Mouse (Mus musculus): ENCODE data around the gene Slit1.

Gene Slit1

DNA sequence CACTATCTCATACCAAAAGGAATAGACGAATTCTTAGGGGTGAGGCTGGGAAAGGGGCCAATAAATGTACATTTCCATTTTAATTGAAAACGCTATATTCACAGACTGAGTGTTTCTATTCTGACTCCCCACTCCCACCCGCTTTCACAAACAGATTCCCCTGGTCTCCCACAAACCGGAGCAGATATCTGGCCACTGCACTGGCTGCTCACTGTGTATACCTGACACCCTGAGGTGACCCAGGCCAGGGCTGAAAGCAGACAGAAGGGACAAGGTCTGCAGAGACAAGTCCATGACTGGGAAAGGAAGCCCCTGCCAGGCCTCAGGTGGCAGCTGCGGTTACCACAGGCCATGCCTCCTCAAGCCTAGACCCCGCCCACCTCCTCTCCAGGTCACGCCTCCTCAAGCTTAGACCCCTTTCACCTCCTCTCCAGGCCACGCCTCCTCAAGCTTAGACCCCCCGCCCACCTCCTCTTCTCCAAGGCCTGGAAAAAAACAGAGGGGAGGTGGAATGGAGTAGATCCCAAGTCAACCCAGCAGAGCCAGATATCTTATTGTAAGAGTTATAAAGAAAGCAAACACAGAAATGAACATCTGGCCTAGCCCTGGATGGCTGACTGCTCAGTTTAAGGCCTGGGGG is 18.5 kb downstream of the Slit1 start:
- no peak for DNase-seq (ENCODE audit: low spot score)

DNA sequence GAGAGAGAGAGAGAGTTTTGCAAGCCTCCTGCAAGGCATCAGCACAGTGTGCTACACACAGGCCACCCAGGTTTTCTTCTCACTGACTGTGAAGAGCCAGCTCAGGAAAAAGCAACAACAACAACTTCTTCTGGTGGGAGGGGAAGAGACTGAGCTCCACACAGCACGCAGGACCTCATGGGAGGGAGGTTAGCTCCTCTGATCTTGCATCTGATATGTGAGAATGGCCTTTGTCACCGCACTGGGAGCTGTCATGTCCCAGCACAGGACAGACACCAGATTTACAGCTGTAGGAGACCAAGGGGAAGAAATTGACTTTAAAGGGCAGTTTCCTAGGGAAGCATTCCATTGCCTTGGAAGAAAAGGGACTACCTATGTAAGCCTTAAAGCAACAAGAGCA is 20.1 kb downstream of the Slit1 start:
- DNase-seq (ENCODE audit: low spot score), result no peak

DNA sequence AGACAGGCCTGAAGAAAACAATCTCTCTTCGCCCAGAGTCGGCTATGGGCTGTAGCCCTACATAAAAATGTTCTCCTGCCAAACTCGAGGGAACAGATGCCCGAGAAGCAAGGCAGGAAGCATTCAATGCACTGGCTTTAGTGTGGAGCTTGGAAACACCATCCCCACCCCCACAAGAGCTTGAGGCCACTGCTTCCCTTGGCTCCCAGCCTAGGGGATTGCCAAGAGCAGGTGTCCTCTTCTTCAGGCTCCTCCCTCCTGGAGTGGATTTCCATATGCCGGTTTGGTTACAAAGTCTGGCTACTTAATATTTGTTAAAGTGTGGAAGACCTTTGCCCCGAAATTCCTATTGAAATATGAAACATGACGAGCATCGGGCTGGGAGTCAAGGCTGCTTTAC is 24.0 kb downstream of the Slit1 start:
- no peak for DNase-seq (ENCODE audit: low spot score)

DNA sequence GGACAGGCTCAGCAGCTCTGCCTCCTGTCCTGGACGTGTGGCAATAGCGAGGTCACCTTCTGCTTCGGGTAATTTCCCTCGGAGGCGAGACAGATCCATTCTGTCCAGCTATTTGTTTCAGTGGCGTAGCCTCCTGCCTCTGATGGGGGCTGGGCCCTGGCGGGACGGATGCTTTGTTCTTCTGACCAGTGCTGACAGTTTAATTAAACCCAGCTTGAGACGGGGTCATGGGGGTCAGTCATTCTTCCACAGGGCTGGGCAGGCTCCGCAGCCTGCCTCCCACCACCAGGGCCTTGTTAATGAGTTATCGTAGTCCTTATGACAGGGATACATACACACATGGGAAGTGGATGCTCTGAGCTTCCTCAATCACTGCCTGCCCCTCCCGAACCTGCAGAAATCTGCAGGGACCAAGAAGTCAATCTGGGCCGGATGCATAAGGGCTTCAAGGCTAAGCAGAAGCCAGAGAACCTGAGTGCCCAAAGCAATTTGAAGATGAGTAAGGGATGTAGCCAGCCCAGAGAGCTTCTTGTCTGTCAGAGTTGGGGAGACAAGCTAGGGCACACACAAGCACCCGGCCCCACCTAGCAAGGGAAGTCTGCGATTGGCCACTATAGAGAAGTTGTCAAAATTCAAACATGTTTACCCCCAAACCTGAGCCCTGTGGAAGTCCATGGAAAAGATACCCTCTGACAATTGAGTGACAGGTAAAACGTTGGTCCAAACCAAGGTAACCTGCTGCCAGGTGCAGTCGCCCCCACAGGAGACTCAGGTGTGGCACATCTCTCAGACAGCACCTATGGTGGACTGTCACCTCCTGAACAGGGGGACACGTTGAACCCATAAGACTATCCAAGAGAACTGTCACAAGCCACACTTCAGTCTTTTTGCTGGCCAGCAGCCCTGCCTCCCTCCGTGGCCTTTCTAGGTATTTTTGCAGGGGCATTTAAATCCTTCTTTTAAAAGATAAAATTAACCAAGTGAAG is 26.9 kb downstream of the Slit1 start:
- DNase-seq (ENCODE audit: low spot score), result no peak

DNA sequence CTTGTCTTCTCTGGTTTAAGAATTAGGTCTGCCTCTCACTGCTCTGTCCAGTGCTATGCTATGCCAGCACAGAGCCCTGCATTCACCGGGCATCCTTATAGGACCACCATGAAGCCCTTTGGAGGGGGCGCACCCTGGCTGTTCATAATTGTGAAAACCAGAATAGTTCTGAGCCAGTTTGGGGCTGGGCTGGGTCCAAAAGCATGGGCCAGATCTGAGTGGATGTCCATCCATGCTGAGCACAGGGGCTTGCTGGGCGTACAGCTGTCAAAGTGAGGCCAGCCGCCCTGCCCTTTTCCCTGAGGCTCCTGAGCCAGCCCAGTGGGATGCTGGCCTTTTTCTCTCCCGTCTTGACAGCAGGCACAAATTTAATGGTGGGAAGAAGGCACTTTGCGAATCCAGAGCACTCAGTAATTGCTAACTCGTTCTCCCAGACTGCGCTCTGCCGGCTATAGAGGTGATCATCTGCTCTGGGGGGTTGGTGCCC is 29.0 kb downstream of the Slit1 start:
- DNase-seq (ENCODE audit: low spot score), result no peak

DNA sequence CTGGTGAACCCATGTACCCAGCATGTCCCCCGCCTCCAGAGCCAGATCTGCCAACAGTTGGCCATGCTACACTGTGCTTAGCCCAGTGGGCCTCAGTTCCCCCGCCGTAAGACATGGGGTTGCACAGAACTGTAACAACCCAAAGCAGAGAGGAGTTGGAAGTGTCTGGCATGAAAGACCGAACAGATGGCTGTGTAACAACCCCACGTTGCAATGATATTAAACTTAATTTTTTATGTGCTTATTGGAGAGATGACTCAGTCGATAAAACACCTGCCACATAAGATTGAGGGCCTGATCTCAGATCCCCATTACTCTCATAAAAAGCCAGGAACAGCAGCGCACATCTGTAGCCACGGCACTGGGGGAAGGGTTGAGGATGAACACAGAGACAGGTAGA is 30.6 kb downstream of the Slit1 start:
- DNase-seq (ENCODE audit: low spot score), result no peak

DNA sequence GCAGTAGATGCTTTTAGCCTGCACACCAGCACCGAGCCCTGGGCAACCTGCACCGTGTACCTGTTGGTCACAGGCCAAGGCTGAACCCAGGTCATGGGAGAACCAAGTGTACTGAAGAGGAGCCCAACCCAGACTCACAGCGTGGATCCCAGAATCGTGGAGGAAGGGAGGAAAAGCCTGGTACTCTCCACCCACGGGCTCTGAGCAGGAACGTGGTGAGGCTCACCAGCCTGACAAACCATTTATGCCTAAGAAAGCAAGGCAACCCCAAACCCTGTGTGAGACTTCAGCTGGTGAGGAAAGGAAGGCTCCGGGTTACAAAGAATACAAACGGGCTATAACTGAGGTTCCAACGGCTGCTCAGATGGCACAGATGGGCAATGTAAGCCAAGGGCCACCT is 31.8 kb downstream of the Slit1 start:
- DNase-seq (ENCODE audit: low spot score), result no peak

DNA sequence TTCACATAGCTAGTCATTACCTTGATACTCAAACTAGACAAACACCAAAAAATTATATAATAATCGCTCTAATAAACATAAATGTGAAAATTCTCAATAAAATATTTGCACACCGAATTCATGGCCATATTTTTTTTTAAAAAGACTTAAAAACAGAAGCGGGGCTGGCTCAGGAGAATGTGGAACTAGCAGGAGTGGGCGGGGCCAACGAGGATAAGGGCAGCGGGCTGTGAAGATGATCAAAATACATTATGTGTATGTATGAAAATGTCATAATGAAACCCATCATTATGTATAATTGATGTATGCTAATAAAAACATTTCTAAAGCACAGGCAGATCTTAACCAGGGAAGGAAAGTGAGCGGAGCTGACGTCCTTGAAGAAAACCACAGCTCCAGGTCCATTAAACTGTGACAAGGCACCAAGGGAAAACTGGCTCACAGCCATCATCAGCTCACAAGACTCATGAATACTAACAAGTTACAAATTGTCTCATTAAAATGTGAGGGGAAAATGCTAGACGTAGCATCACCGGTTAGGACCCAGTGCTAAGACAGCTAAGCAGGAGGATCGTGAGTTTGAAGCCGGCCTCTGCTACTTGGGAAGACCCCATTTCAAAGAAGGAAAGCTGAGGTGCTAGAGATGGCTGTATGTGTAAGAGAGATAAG is 33.8 kb downstream of the Slit1 start:
- DNase-seq (ENCODE audit: low spot score), result no peak

DNA sequence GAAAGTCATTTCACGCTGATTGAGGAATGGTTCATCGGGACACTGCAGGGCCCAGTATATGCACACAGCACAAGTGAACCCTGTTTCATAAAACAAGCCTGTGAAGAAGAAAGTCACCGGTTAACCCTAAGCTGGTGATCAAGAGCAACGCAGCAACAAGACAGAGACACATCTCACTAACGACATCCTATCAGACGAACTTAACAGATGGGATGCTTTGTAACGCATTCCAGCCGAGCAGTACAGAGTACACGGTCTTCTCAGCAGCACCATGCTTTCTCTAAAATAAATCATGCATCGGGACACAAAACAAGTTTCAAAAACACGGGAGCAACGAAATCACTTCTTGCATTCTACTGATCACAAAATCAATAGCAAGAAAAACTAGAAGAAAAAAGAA is 35.6 kb downstream of the Slit1 start:
- DNase-seq (ENCODE audit: low spot score), result no peak

DNA sequence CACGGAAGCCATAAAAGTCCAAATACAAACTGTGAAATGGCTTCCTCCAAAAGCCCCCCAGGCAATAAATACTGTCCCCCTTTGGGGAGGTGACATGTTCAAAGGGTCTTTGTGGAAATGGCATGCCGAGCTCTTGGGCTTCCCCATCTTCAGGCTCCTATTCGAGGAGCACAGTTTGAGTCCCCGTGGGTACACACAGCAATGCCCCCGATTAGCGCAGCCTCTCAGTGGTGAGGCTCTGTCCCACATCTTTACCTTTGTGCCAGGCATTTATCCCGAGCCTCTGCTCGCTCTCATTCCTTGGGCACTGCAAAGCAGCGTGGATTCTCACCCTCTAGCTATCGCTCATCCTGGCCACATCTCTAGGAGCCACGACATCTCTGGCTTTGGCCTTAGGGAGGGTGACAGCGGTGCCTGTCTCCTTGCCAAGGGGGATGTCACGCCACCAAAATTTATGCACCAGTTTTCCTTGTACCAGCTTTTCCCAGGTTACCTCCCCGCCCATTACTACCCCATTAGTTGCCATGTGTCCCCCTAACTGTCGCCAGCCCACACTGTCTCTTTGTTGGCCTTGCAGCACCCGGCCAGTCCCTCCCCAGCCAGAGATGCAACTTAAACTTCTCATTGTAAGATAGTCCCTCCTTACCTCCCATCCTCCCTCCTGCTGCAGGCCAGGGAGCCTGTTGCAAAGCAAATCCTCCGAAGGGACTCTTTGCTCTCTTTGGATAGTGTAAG is 37.2 kb downstream of the Slit1 start:
- no peak for DNase-seq (ENCODE audit: low spot score)

DNA sequence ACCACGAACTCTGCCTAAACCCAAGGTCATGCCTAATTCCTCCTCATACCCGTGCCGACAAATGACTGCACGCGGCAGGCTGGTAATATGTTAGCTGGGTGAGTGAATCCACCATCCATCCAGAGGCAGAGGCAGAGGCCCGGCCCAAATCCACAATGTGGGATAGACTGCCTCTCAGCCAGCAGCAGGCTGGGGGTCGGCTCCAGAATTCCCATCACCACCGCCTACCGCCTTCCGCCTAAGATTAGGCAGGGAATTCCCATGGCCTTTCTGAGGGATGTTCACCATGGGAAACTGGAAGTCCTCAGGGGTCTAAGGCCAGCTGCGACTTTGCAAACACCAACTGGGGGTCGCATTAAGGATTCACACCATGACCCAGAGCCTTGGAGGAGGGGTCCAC is 38.0 kb downstream of the Slit1 start:
- no peak for DNase-seq (ENCODE audit: low spot score)

DNA sequence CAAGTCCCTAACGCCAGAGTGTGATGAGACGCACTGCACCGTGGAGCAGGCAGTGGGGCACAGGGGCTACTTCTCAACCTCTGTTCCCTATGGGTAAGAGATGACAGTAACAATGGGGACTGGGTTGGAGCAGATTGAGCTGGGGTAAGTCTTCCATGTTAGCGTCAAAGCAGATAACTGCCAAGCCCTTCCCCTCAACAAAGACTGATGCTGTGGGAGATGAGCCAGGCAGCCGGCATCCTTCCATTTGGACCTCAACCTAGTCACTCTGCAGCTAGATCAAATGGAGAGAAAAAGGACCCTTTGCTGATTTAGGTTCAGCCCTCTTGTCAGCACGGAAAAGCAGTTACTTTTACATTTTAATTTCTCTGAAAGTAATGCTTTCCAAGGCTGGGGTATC is 40.8 kb downstream of the Slit1 start:
- DNase-seq (ENCODE audit: low spot score), result no peak

DNA sequence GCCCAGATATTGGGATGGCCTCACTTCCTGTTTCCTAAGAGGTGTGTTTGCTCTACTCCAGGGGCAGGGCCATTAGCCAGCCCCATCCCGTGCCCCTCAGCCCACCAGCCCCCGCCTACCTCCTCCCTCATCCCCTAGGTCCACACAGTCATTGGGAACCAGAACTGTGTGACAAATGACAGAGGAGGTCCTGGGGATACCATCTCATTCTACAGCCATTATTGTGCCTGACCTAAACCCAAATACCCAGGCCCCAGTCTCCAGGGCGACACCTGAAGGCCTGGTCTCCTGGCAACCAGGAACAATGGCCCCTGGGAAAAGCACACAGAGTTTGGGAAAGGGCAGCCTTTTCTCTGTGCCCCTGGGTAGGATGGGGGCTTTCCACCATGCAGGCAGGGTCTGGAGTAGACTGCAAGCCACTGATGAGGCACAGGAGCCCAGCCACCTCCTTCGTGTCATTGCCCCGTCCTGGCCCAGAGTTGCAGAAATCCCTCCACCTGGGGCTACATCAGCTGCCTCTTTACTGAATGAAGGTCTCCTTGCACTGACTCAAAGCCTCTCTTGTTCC is 44.5 kb downstream of the Slit1 start:
- DNase-seq (ENCODE audit: low spot score), result no peak

DNA sequence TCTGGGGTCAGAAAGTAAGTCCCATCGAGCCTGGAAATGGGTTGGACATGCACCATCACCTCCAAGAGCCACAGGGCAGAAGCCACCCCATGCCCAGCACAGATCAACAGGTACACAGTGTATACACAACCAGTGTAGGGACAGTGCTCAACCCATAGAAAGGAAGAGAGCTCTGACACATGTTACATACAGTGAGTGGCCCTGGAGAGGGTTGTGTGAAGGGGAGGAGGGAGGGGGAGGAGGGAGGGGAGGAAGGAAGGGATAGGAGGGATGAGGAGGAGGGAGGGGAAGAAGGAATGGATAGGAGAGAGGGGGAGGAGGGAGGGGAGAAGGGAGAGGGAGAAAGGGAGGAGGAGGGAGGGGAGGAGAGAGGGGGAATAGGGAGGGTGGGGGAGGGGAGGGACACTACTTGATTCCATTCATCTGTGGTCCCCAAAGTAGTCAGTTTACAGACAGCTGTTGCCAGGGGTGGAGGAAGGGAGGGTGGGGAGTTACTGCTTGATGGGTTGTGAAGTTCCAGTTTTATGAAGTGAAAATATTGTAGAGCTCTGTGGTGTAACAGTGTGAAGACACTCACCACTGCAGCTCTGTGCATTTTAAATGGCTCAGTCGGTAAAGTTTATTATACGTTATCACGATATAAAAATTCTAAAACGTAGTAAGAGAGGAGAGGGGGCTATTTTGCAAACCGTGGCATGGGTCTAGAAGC is 45.5 kb downstream of the Slit1 start:
- DNase-seq (ENCODE audit: low spot score), result no peak

DNA sequence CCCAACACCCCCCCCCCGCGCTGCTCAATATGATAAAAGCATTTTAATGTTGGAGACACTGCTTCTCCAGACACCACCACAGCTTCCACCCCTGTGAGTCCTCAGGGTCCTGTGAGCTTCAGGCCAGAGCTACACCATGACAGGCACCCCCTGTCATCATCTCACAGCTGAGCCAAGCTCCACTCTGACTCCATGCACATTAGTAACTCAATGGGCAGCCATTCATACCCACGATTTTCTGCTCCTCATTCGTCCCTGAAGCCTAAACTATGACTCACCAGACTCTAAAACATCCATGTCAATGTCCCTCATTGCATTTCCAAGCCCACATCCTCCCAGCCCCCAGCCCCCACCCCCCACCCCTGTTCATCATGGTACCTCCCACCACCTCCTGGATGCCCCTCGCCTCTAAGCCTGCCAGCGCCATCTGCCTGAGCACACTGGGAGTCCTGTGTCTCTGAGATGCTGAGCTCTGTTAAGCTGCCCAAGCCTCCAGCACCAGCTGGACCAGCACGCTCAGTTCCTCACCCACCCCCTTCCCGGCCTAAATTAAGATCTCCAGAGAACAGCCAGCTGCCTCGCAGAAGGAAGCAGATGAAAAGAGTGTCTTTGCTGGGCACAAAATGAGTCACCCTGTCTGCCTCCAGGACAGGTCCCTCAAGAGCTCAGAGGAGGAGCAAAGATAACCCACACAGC is 46.2 kb downstream of the Slit1 start:
- no peak for DNase-seq (ENCODE audit: low spot score)

DNA sequence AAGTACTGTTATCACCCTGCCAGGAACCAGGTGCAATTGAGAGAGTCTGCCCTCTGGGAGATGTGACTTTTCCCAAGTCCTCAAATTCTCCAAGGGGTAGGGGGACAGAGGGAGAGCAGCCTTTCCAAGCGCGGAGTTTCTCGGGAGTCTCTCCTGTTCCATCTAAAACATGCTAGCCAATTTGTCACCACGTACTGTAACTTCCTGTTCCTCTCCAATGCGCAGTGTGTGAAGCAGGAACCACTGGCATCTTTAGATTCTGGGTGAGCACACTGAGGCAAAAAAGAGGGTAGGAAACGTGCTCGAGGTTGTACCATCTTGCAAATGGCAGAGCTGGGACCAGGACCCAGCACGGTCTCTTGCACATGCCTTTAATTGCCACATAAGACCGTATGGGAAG is 47.0 kb downstream of the Slit1 start:
- no peak for DNase-seq (ENCODE audit: low spot score)

DNA sequence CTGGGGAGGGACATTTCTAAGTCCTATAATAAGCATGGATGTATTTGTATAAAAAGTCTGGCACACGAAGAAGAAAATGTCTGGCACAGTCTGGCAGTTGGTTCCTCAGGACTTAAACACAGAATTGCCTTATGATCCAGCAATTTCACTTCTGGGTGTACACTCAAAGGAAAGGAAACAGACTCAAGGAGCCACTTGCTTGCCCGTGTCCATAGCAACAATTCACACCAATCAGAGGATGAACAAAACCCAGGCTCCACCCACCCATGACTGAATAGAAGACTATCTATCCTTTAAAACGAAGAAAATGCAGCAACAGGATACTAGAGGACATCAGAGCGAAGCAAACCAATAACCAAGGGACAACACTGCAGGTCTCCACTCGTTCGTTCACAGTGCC is 48.4 kb downstream of the Slit1 start:
- no peak for DNase-seq (ENCODE audit: low spot score)

DNA sequence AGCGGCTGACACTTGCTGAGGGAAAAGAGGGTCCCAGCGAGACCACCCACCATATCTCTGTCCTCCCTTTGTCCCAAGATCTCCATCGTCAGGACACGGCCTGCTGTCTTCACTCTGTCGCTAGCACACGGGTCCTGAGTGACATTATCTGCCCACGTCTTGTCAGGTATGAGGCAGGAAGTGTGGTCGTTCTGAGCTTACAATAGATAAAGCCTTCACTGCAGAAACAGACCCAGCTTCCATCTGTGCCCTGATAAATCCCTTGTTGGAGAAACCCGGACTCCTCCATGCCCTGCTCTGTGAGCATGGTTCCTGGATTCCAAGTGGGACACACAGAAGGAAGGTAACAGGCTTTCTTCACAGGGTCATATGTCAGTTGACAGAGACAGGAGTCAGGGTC is 48.9 kb downstream of the Slit1 start:
- no peak for DNase-seq (ENCODE audit: low spot score)

DNA sequence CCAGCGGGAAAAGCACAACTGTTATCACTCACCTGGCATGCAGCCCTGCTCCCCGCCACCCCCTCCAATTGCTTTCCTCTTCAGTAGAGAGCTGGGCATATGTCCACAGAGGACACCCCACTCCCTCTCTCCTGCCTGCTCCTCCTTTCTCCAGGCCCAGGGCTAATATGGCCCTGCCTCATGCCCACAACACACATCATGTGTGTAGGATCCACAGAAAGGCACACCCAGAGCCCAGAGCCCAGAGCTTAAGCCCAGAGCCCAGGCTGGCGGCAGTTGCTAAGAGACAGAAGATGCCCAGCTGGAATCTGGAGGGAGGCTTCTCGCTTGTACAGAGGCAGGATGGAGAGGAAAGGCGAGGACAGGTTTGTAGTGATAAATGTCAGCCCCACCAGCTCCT is 49.7 kb downstream of the Slit1 start:
- no peak for DNase-seq (ENCODE audit: low spot score)

DNA sequence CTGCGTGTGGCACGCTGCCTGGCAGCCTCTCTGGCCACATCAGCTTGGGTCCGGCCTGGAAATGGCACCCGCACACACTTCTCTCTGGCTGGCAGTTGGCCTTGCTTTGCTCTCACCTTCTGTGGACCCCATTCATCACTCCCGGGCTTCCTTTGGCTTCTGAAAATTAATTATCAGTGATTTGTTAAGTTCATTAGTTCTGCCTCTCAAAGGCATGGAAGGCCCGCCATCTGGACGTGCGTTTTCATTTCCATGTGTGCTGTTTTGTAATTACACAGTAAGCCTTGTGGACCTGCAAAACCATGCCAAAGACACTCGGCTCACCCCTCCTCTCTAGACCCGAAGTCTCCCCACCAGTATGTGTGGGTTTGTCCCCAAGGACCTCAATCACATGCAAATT is 53.4 kb downstream of the Slit1 start:
- no peak for DNase-seq (ENCODE audit: low spot score)

DNA sequence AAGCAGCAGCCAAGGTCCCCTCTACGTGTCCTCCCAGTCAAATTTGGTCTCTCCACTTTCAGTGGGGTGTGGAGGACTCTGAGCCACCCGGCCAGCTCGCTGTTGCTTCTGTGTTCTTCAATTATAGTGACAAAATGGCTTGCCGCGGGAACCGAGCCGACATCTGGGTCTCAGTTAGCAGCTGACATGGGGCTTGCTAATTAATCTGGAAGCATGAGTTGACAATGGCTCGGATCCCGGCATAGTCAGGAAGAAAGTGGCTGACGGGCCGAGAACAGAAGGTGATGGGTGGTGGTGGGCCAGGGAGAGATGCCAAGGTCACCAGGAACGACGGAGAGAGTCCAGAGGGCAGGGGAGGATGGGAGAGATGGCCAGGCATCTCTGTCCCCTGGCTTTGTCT is 55.2 kb downstream of the Slit1 start:
- DNase-seq (ENCODE audit: low spot score), result no peak
